Mouse (Mus musculus) frontal cortex, postnatal 25 days (tissue): ENCODE results near the gene Tas2r105.

Experiments used
- DNase-seq, 2 experiments: peaks; one replicate each; pipeline ENCODE4 v3.0.0; 2022; ENCODE audit warnings: low spot score in 2 of 2

The Tas2r105 gene

DNA sequence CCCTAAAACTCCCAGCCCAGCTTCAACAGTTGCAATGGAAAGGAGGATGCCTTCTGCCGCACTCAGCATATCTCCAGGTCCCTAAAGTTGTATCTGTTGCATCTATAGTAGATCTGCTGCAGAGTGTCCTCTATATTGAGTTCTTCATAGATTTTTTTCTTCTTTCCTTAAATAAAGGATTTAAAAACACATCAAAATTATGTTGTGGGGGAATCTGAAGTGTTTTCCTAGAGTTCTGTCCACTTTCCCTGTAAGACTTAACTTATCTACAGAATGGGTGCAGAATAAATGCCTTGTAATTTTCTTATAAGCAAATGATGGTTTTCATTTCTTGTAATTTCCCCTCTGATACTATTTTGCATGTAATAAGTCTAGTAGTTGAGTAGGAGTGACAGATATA is at the start of gene Tas2r105:
Tas2r105 (minus strand) TSS at position 101 of the 400 bp plus-strand sequence.
- no peak for DNase-seq

DNA sequence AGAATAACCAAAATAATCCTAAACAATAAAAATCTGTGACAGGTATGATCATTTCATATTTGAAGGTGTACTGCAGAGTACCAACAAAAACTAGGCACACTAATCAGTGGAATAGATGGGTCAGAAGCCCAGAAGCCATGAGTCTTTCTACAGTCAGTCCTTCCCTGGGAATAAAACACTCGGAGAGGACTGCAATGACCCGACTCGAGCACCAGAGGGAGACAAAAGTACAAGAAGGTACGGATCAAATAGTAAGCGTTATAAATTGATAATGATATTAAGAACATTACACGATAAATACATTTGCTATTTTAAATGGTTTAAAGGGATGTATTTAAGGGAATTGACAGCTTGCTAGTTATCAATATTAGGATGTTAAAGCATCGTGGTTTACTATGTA is 25.5 kb upstream of the Tas2r105 start:
- DNase-seq, result no peak

GRCm38 (mm10) chr6:131689963-131690362 is 2.7 kb upstream of the Tas2r105 start, which contains the start of gene Tas2r114:
Tas2r114 (minus strand) TSS chr6:131690063.
- no peak for DNase-seq

DNA sequence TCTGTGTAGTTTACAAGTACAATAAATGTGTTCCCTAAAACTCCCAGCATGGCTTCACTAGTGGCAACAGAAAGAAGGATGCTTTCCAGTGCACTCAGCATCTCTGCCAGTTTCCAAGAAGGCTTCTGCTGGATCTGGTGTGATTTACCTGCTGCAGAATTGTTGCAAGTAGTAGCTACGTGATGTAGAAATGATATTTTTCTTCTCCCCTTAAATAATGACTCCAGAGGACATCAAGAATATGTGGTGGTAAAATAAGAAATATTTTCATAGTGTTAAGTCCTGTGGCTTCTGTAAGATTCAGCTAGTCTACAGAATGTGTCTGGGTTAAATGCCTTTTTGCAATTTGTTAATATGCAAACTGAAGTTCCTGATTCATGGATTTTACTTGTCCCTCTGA is 1.7 kb downstream of the Tas2r105 start, which contains the start of gene Tas2r104:
Tas2r104 (minus strand) TSS at position 101 of the 400 bp plus-strand sequence.
- DNase-seq, result no peak

- no peak for DNase-seq
These were observed 8.5 kb downstream of the Tas2r105 start, which contains the start of gene Tas2r106 for GRCm38 (mm10) chr6:131678786-131679185. Tas2r106 (minus strand) TSS chr6:131678886.

DNA sequence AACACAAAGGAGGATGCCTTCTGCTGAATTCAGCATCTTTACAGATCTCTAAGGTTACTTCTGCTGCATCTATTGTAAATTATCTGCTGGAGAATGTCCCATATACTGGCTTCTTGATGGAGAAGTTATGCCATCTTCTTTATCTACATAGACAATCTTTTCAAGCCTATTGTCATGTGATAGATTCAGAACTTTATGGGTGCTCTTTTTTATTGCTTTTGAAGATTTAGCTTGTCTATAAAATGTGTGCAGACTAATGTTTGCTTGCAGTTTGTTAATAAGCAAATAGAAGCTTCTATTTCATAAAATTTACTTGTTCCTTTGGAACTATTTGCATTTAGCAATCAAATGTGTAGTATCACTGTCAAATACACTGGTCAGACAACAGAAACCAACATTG is 27.2 kb downstream of the Tas2r105 start, which contains the start of gene Tas2r107:
Tas2r107 (minus strand) TSS at position 101 of the 400 bp plus-strand sequence.
- DNase-seq, result no peak
